Mouse (Mus musculus): Measurements from ENCODE around the gene Uxt.

Uxt gene

GRCm38 (mm10) chrX:20961477-20962378 is at the start of gene Uxt:
Uxt (minus strand) TSS chrX:20962017.
- in situ Hi-C loops (cut with MboI; ENCODE audit: unreplicated experiment in 2 of 2) = no loop called here

- in situ Hi-C loops (cut with MboI; ENCODE audit: unreplicated experiment in 2 of 2) = no loop called here
Observed at GRCm38 (mm10) chrX:20980901-20981300, 19.1 kb upstream of the Uxt start.

- in situ Hi-C loops (cut with MboI; ENCODE audit: unreplicated experiment in 2 of 2) = loop anchor here in 1 of 2 experiments (10.0 kb wide), 1 partner anchor 286 kb away; no protein-coding TSS in a partner anchor
Observed at GRCm38 (mm10) chrX:20950191-20950880, 11.5 kb downstream of the Uxt start, which contains the start of gene Elk1. Elk1 (minus strand) TSS chrX:20950608.

- in situ Hi-C loops (cut with MboI; ENCODE audit: unreplicated experiment in 2 of 2) = loop anchor here in 1 of 2 experiments (10.0 to 25.0 kb wide), 2 partner anchors 111 to 284 kb away; partner anchors contain the start of gene Uba1
Observed at GRCm38 (mm10) chrX:20946055-20946454, 15.8 kb downstream of the Uxt start.

- in situ Hi-C loops (cut with MboI; ENCODE audit: unreplicated experiment in 2 of 2) = loop anchor here in 1 of 2 experiments (25.0 kb wide), 1 partner anchor 270 kb away; the partner anchor contains the start of gene Uba1
Observed at GRCm38 (mm10) chrX:20931963-20932362, 29.9 kb downstream of the Uxt start.

GRCm38 (mm10) chrX:20931364-20931763 is 30.5 kb downstream of the Uxt start, which contains the start of gene Cfp:
Cfp (minus strand) TSS chrX:20931555.
- in situ Hi-C loops (cut with MboI; ENCODE audit: unreplicated experiment in 2 of 2) = loop anchor here in 1 of 2 experiments (25.0 kb wide), 1 partner anchor 269 kb away; the partner anchor contains the start of gene Uba1

GRCm38 (mm10) chrX:20929859-20930258 is 32.0 kb downstream of the Uxt start:
- in situ Hi-C loops (cut with MboI; ENCODE audit: unreplicated experiment in 2 of 2) = loop anchor here in 1 of 2 experiments (25.0 kb wide), 1 partner anchor 268 kb away; the partner anchor contains the start of gene Uba1

GRCm38 (mm10) chrX:20924976-20925375 is 36.8 kb downstream of the Uxt start:
- in situ Hi-C loops (cut with MboI; ENCODE audit: unreplicated experiment in 2 of 2) = loop anchor here in 1 of 2 experiments (25.0 kb wide), 1 partner anchor 263 kb away; the partner anchor contains the start of gene Uba1

- in situ Hi-C loops (cut with MboI; ENCODE audit: unreplicated experiment in 2 of 2) = no loop called here
Observed at GRCm38 (mm10) chrX:20923506-20923905, 38.3 kb downstream of the Uxt start.

- in situ Hi-C loops (cut with MboI; ENCODE audit: unreplicated experiment in 2 of 2) = no loop called here
Observed at GRCm38 (mm10) chrX:20921366-20921765, 40.5 kb downstream of the Uxt start.

- in situ Hi-C loops (cut with MboI; ENCODE audit: unreplicated experiment in 2 of 2) = no loop called here
Observed at GRCm38 (mm10) chrX:20920844-20921364, 40.9 kb downstream of the Uxt start, which contains the start of gene Syn1. Syn1 (minus strand) TSS chrX:20921004.

GRCm38 (mm10) chrX:20920249-20920843 is 41.5 kb downstream of the Uxt start:
- in situ Hi-C loops (cut with MboI; ENCODE audit: unreplicated experiment in 2 of 2) = no loop called here

- in situ Hi-C loops (cut with MboI; ENCODE audit: unreplicated experiment in 2 of 2) = no loop called here
Observed at GRCm38 (mm10) chrX:20915075-20915474, 46.7 kb downstream of the Uxt start.

GRCm38 (mm10) chrX:20913726-20914125 is 48.1 kb downstream of the Uxt start:
- in situ Hi-C loops (cut with MboI; ENCODE audit: unreplicated experiment in 2 of 2) = no loop called here

- in situ Hi-C loops (cut with MboI; ENCODE audit: unreplicated experiment in 2 of 2) = no loop called here
Observed at GRCm38 (mm10) chrX:20910074-20910473, 51.7 kb downstream of the Uxt start.

All from v-Abl transformed pro-B cells (cell line).